Mouse (Mus musculus): ENCODE measurements around the gene Slc17a6. TPM values are rescaled to one million over a fixed set of nuclear protein-coding genes. Genes with fewer than 3 reads are reported as not detected.

Gene Slc17a6
- polyA plus RNA-seq, 1 experiment, result not detected

DNA sequence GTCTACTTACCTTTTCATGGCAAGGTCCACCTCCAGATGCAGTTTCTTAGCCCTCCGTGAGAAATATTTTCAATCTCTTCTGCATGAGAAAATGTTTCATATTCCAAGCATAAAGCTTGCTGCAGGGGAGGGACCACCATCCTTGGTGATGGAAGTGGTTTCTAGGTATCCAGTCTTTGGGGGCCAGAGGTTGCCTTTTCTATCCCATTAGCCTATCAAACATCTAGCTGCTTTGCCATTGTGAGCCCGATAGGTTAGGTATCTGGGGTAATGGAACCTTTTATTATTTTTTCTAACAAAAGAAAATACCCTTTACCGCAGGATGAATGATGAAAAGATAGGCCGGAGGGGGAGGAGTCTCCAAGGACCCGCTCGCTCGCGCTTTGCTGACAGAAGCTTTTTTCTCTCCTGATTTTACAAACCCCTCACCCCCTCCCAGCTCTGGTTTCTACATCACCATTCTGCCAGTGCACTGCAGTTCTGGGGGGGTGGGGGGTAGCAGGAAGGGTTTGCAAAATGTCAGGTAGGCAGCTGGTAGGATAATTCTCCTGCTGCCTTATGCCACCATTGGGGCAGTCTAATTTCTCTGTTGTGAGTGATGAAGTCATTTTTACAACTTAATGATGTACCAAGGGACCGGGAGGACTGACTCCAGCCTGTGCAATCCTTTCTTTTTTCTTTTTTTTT is 10.9 kb downstream of the Slc17a6 start:
- Histone ChIP-seq H3K27me3 (ENCODE audit: control insufficient read depth, insufficient read depth, low read length, poor library complexity, severe bottlenecking) (no peaks in the 10 kb centered on the region), H3K4me1 (ENCODE audit: control insufficient read depth, insufficient read depth, low read length) (peaks cover 3% of the 10 kb centered on the region), H3K9ac (ENCODE audit: low read depth, poor library complexity, severe bottlenecking) (no peak overlapping the region), H3K9me3 (replicated peaks; ENCODE audit: control insufficient read depth, insufficient read depth, low read length, poor library complexity, severe bottlenecking) (no peaks in the 10 kb centered on the region), H3K27ac (ENCODE audit: insufficient read depth, low read length) (no peak overlapping the region), H3K36me3 (ENCODE audit: control insufficient read depth, insufficient read depth, low read length, poor library complexity, severe bottlenecking) (no peaks in the 10 kb centered on the region), H3K4me3 (ENCODE audit: low read depth, low read length) (no peak overlapping the region)
- no peak for TF ChIP-seq POLR2A (IDR thresholded peaks at IDR 0.05; ENCODE audit: insufficient read depth, low read length)
- no peak for TF ChIP-seq EP300 (IDR thresholded peaks at IDR 0.05; ENCODE audit: insufficient read depth, low read depth, low read length)
- no peak for TF ChIP-seq CTCF (IDR thresholded peaks at IDR 0.05; ENCODE audit: low read depth, low read length)

DNA sequence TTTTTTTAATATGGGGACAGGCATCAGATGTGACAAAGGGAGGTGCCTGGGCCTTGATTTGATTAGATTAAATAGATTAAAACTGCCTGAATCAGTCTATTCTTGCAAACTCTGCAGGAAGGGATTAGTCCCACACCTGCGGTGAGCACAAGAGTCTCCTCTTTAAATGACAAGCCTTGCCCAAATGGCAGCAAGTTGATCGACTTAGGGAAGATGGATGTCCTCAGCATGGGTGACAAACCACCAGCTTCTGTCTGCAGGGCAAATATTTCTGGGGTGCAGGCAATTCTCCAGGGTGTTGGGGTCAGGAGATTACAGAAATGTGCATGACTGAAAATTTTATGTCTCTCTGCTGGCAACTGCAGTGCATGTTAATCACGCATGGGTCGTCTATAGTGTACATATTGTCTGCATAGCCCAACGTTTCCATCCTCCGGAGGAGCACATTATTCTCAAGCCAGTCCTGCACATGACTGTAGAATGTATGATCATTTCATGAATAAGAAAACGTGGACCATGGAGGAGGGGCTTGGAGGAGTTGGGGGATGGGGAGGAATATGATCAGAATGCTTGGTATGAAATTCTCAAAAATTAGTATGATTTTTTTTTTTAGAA is 11.5 kb downstream of the Slc17a6 start:
- Histone ChIP-seq H3K4me3 (ENCODE audit: low read depth, low read length) (no peak overlapping the region), H3K9ac (ENCODE audit: low read depth, poor library complexity, severe bottlenecking) (no peak overlapping the region), H3K36me3 (ENCODE audit: control insufficient read depth, insufficient read depth, low read length, poor library complexity, severe bottlenecking) (no peaks in the 10 kb centered on the region), H3K27me3 (ENCODE audit: control insufficient read depth, insufficient read depth, low read length, poor library complexity, severe bottlenecking) (no peaks in the 10 kb centered on the region), H3K9me3 (replicated peaks; ENCODE audit: control insufficient read depth, insufficient read depth, low read length, poor library complexity, severe bottlenecking) (no peaks in the 10 kb centered on the region), H3K4me1 (ENCODE audit: control insufficient read depth, insufficient read depth, low read length) (peaks cover 3% of the 10 kb centered on the region), H3K27ac (ENCODE audit: insufficient read depth, low read length) (no peak overlapping the region)
- TF ChIP-seq POLR2A (IDR thresholded peaks at IDR 0.05; ENCODE audit: insufficient read depth, low read length) (no peak), EP300 (IDR thresholded peaks at IDR 0.05; ENCODE audit: insufficient read depth, low read depth, low read length) (no peak), CTCF (IDR thresholded peaks at IDR 0.05; ENCODE audit: low read depth, low read length) (no peak)

DNA sequence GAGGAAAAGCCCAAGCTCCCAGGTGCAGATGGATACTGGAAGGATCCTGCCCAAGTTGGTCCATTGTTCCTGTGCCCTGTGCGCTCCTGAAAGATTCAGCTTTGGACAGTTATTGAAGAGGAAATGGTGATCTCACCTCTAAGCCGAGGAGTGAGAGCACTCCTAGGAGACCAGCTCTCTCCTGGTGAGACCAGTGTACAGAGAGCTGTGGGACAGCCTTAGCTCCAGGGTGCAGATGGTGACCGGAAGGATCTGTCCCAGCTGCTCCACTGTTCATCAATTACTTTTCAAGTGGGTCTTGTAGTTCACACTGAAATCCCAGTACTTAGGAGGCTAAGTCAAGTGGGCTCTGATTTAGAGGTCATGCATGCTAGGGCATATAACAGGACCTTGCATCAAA is 35.3 kb downstream of the Slc17a6 start:
- Histone ChIP-seq H3K9me3 (replicated peaks; ENCODE audit: control insufficient read depth, insufficient read depth, low read length, poor library complexity, severe bottlenecking) (no peaks in the 10 kb centered on the region), H3K4me1 (ENCODE audit: control insufficient read depth, insufficient read depth, low read length) (no peaks in the 10 kb centered on the region), H3K27me3 (ENCODE audit: control insufficient read depth, insufficient read depth, low read length, poor library complexity, severe bottlenecking) (no peaks in the 10 kb centered on the region), H3K36me3 (ENCODE audit: control insufficient read depth, insufficient read depth, low read length, poor library complexity, severe bottlenecking) (no peaks in the 10 kb centered on the region), H3K9ac (ENCODE audit: low read depth, poor library complexity, severe bottlenecking) (no peak overlapping the region), H3K27ac (ENCODE audit: insufficient read depth, low read length) (no peak overlapping the region), H3K4me3 (ENCODE audit: low read depth, low read length) (no peak overlapping the region)
- TF ChIP-seq CTCF (IDR thresholded peaks at IDR 0.05; ENCODE audit: low read depth, low read length), result no peak
- TF ChIP-seq EP300 (IDR thresholded peaks at IDR 0.05; ENCODE audit: insufficient read depth, low read depth, low read length), result no peak
- no peak for TF ChIP-seq POLR2A (IDR thresholded peaks at IDR 0.05; ENCODE audit: insufficient read depth, low read length)

DNA sequence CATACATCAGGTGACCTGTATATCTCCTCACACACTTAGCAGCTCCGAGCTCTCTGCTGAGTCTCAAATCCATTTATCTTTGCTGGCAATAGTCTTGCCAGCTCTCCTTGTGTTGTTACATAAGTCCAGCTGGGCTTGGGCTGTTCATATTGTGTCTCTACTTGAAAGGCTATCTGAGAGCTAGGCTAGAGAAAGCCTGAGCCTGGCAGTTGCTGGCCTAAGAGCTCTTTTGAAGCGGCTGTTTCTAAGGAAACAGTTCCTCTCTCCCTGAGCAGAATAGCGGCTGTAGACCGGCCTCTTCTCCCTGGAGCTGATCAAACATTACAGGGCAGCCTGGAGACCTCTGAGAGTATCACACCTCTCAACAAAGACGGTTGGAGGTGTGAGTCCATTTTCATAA is 40.6 kb downstream of the Slc17a6 start:
- Histone ChIP-seq H3K4me1 (ENCODE audit: control insufficient read depth, insufficient read depth, low read length) (no peaks in the 10 kb centered on the region), H3K27me3 (ENCODE audit: control insufficient read depth, insufficient read depth, low read length, poor library complexity, severe bottlenecking) (no peaks in the 10 kb centered on the region), H3K4me3 (ENCODE audit: low read depth, low read length) (no peak overlapping the region), H3K9ac (ENCODE audit: low read depth, poor library complexity, severe bottlenecking) (no peak overlapping the region), H3K27ac (ENCODE audit: insufficient read depth, low read length) (no peak overlapping the region), H3K36me3 (ENCODE audit: control insufficient read depth, insufficient read depth, low read length, poor library complexity, severe bottlenecking) (no peaks in the 10 kb centered on the region), H3K9me3 (replicated peaks; ENCODE audit: control insufficient read depth, insufficient read depth, low read length, poor library complexity, severe bottlenecking) (no peaks in the 10 kb centered on the region)
- no peak for TF ChIP-seq POLR2A (IDR thresholded peaks at IDR 0.05; ENCODE audit: insufficient read depth, low read length)
- TF ChIP-seq CTCF (IDR thresholded peaks at IDR 0.05; ENCODE audit: low read depth, low read length), result no peak
- TF ChIP-seq EP300 (IDR thresholded peaks at IDR 0.05; ENCODE audit: insufficient read depth, low read depth, low read length), result no peak

- no peaks in the 10 kb centered on the region for H3K4me1 ChIP-seq (ENCODE audit: control insufficient read depth, insufficient read depth, low read length)
- no peaks in the 10 kb centered on the region for H3K9me3 ChIP-seq (replicated peaks; ENCODE audit: control insufficient read depth, insufficient read depth, low read length, poor library complexity, severe bottlenecking)
- H3K4me3 ChIP-seq (ENCODE audit: low read depth, low read length), result no peak overlapping the region
- H3K27ac ChIP-seq (ENCODE audit: insufficient read depth, low read length), result no peak overlapping the region
- no peak for TF ChIP-seq POLR2A (IDR thresholded peaks at IDR 0.05; ENCODE audit: insufficient read depth, low read length)
- no peak for TF ChIP-seq EP300 (IDR thresholded peaks at IDR 0.05; ENCODE audit: insufficient read depth, low read depth, low read length)
- no peak for TF ChIP-seq CTCF (IDR thresholded peaks at IDR 0.05; ENCODE audit: low read depth, low read length)
- no peaks in the 10 kb centered on the region for H3K36me3 ChIP-seq (ENCODE audit: control insufficient read depth, insufficient read depth, low read length, poor library complexity, severe bottlenecking)
- no peak overlapping the region for H3K9ac ChIP-seq (ENCODE audit: low read depth, poor library complexity, severe bottlenecking)
- H3K27me3 ChIP-seq (ENCODE audit: control insufficient read depth, insufficient read depth, low read length, poor library complexity, severe bottlenecking), result no peaks in the 10 kb centered on the region
Observed at GRCm38 (mm10) chr7:51693539-51694217, 71.9 kb downstream of the Slc17a6 start.

- Histone ChIP-seq H3K36me3 (ENCODE audit: control insufficient read depth, insufficient read depth, low read length, poor library complexity, severe bottlenecking) (no peaks in the 10 kb centered on the region), H3K27me3 (ENCODE audit: control insufficient read depth, insufficient read depth, low read length, poor library complexity, severe bottlenecking) (no peaks in the 10 kb centered on the region), H3K27ac (ENCODE audit: insufficient read depth, low read length) (no peak overlapping the region), H3K4me1 (ENCODE audit: control insufficient read depth, insufficient read depth, low read length) (no peaks in the 10 kb centered on the region), H3K9me3 (replicated peaks; ENCODE audit: control insufficient read depth, insufficient read depth, low read length, poor library complexity, severe bottlenecking) (no peaks in the 10 kb centered on the region), H3K9ac (ENCODE audit: low read depth, poor library complexity, severe bottlenecking) (no peak overlapping the region), H3K4me3 (ENCODE audit: low read depth, low read length) (no peak overlapping the region)
- no peak for TF ChIP-seq POLR2A (IDR thresholded peaks at IDR 0.05; ENCODE audit: insufficient read depth, low read length)
- no peak for TF ChIP-seq CTCF (IDR thresholded peaks at IDR 0.05; ENCODE audit: low read depth, low read length)
- TF ChIP-seq EP300 (IDR thresholded peaks at IDR 0.05; ENCODE audit: insufficient read depth, low read depth, low read length), result no peak
Observed at GRCm38 (mm10) chr7:51694452-51694851, 72.6 kb downstream of the Slc17a6 start.
